10 mouse cellular contexts compared by ENCODE assay signal in genomic region chr4:44511682-44512081, GRCm38 (mm10).
DNase-seq lines count a peak whose midpoint lies in the region; ATAC-seq and TF ChIP-seq lines count a peak whose summit lies in the region.
"Had no signal": no experiment of that assay in that cellular context is flagged by ENCODE, and none has a peak within 500 bp of the region (broad histone marks: within the 10 kb centered on the region; RNA-seq: fewer than 3 reads in every experiment).

No protein-coding gene starts in this region.

- no peak overlapping the region for H3K4me2 ChIP-seq in forebrain, postnatal 0 days (ENCODE audit: low read depth)
- H3K4me2 ChIP-seq in forebrain, embryonic 12.5 days, result no peak overlapping the region
- H3K4me2 ChIP-seq in neural tube, embryonic 11.5 days (ENCODE audit: low read depth), result no peak overlapping the region
- H3K4me2 ChIP-seq: heart, embryonic 15.5 days; neural tube, embryonic 12.5 days had no signal

- peaks cover 43% of the 10 kb centered on the region for H3K27me3 ChIP-seq in forebrain, postnatal 0 days (ENCODE audit: insufficient read depth, low read length)
- H3K27me3 ChIP-seq in forebrain, embryonic 12.5 days, result peaks cover 95% of the 10 kb centered on the region
- no peaks in the 10 kb centered on the region for H3K27me3 ChIP-seq in neural tube, embryonic 11.5 days (ENCODE audit: control insufficient read depth, insufficient read depth, low read length)

- peak; percentile 27 for DNase-seq in forebrain, postnatal 0 days
- peak; percentile 15 for DNase-seq in ovary, postnatal 10 days (ENCODE audit: low spot score)
- no peak for DNase-seq in ovary, adult 18-20 months (ENCODE audit: low spot score)
- peak; percentile 68 for DNase-seq in embryo, embryonic 9.5 days (ENCODE audit: extremely low spot score)
- peak; percentile 71 for DNase-seq in neural tube, embryonic 11.5 days (ENCODE audit: low spot score)
- no peak for DNase-seq in T-cell, adult 2 months (ENCODE audit: low spot score)
- no peak for DNase-seq in frontal cortex, postnatal 36 days (ENCODE audit: low spot score in 2 of 2)

- TF ChIP-seq CTCF in forebrain, postnatal 0 days (IDR thresholded peaks at IDR 0.05; ENCODE audit: low read depth), result no peak

- no peak overlapping the region for H3K4me3 ChIP-seq in forebrain, postnatal 0 days (ENCODE audit: low read depth, low read length)
- no peak overlapping the region for H3K4me3 ChIP-seq in forebrain, embryonic 12.5 days (replicated peaks)
- H3K4me3 ChIP-seq in neural tube, embryonic 11.5 days (ENCODE audit: low read depth, low read length), result no peak overlapping the region
- H3K4me3 ChIP-seq: heart, embryonic 15.5 days; neural tube, embryonic 12.5 days had no signal

- H3K9me3 ChIP-seq in forebrain, postnatal 0 days (ENCODE audit: low read length), result no peaks in the 10 kb centered on the region
- no peaks in the 10 kb centered on the region for H3K9me3 ChIP-seq in forebrain, embryonic 12.5 days
- H3K9me3 ChIP-seq in neural tube, embryonic 11.5 days (ENCODE audit: control insufficient read depth, low read length), result no peaks in the 10 kb centered on the region
- H3K9me3 ChIP-seq: heart, embryonic 15.5 days; neural tube, embryonic 12.5 days had no signal

- 11% methylated on average over 7 of the region's 7 CpGs for WGBS in forebrain, postnatal 0 days
- WGBS in forebrain, embryonic 12.5 days, result 16% methylated on average over 7 of the region's 7 CpGs
- WGBS in neural tube, embryonic 11.5 days, result 10% methylated on average over 7 of the region's 7 CpGs

- no peak overlapping the region for H3K27ac ChIP-seq in forebrain, postnatal 0 days (ENCODE audit: low read depth, low read length)
- H3K27ac ChIP-seq in forebrain, embryonic 12.5 days, result no peak overlapping the region
- no peak overlapping the region for H3K27ac ChIP-seq in neural tube, embryonic 11.5 days (ENCODE audit: low read depth, low read length)
- H3K27ac ChIP-seq: heart, embryonic 15.5 days; neural tube, embryonic 12.5 days had no signal

- ATAC-seq in forebrain, postnatal 0 days, result 0 out of 2 replicates have a peak, but pooled peaks have one; percentile 29
- ATAC-seq in forebrain, embryonic 12.5 days (ENCODE audit: low FRiP score), result no peak
- ATAC-seq in neural tube, embryonic 11.5 days (ENCODE audit: insufficient read depth, low FRiP score, low TSS enrichment), result no peak

- peaks cover 3% of the 10 kb centered on the region; the same call in 1 of the 2 replicates for H3K4me1 ChIP-seq in forebrain, postnatal 0 days (ENCODE audit: insufficient read depth)
- H3K4me1 ChIP-seq in forebrain, embryonic 12.5 days, result peaks cover 11% of the 10 kb centered on the region
- H3K4me1 ChIP-seq in neural tube, embryonic 11.5 days (ENCODE audit: control insufficient read depth, insufficient read depth, low read length), result peaks cover 8% of the 10 kb centered on the region; the same call in 1 of the 2 replicates
- H3K4me1 ChIP-seq: heart, embryonic 15.5 days had no signal

- H3K36me3 ChIP-seq in forebrain, postnatal 0 days (ENCODE audit: insufficient read depth), result no peaks in the 10 kb centered on the region
- H3K36me3 ChIP-seq in forebrain, embryonic 12.5 days (replicated peaks), result no peaks in the 10 kb centered on the region
- H3K36me3 ChIP-seq in neural tube, embryonic 11.5 days (ENCODE audit: control insufficient read depth, insufficient read depth, low read length), result no peaks in the 10 kb centered on the region
- H3K36me3 ChIP-seq: heart, embryonic 15.5 days; neural tube, embryonic 12.5 days had no signal

- H3K9ac ChIP-seq in forebrain, postnatal 0 days, result no peak overlapping the region
- H3K9ac ChIP-seq in forebrain, embryonic 12.5 days, result no peak overlapping the region
- H3K9ac ChIP-seq in neural tube, embryonic 11.5 days (ENCODE audit: low read length), result no peak overlapping the region
- H3K9ac ChIP-seq: heart, embryonic 15.5 days; neural tube, embryonic 12.5 days had no signal

Comparison
In these comparisons a context has a peak if more than half of its experiments do, and no peak if none do; other contexts are left out.
1. DNase-seq: peak in forebrain, postnatal 0 days (single experiment), ovary, postnatal 10 days (single experiment), embryo, embryonic 9.5 days (single experiment) and neural tube, embryonic 11.5 days (single experiment); none in ovary, adult 18-20 months (single experiment), T-cell, adult 2 months (single experiment) and frontal cortex, postnatal 36 days (0 of 2).